Mouse (Mus musculus): ENCODE data around the gene Lrrk1. TPM values are rescaled to one million over a fixed set of nuclear protein-coding genes. Genes with fewer than 3 reads are reported as not detected.

Lrrk1 gene
- total and polyA plus RNA-seq, 3 experiments, result 5.0 to 16.9 (median 13.6) TPM

DNA sequence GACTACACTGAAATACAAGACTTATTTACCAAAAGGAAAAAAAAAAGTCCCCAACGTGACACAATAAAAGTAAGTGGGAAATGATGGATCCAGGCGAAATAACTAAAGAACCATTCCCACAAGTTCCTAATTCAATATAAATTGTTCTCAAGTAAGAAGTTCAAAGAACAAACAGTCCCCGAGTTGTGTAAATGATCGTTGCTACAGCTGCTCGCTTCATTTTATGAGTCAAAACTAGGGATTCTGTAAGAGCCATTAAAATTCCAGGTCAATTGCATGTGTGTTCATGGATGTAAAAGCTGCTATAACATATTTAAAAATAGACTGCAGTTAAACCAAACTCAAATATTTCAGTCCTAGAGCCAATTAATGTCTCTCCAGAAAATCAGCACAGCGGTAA is 70.0 kb downstream of the Lrrk1 start:
- no peak for DNase-seq (ENCODE audit: extremely low read depth)
- H3K4me1 ChIP-seq (ENCODE audit: control insufficient read depth in 1 of 2, insufficient read depth in 2 of 2), result no peaks in the 10 kb centered on the region
- H3K36me3 ChIP-seq (replicated peaks in 1 of 2; ENCODE audit: control insufficient read depth in 1 of 2, insufficient read depth in 1 of 2, low read length in 1 of 2), result peaks cover 8 to 34% of the 10 kb centered on the region in 2 experiments
- H3K27ac ChIP-seq (ENCODE audit: insufficient read depth, low read depth), result no peak overlapping the region
- H3K27me3 ChIP-seq (replicated peaks), result no peaks in the 10 kb centered on the region
- TF ChIP-seq CTCF (conservative IDR thresholded peaks at IDR 0.05 in 1 of 2, IDR thresholded peaks at IDR 0.05 in 1 of 2; ENCODE audit: low read depth in 2 of 2, low read length in 2 of 2), result no peak
- TF ChIP-seq USF1 (IDR thresholded peaks at IDR 0.05; ENCODE audit: low read depth, low read length), result no peak
- no peak for TF ChIP-seq TBP (conservative IDR thresholded peaks at IDR 0.05; ENCODE audit: low read depth, low read length)
- TF ChIP-seq MEF2A (IDR thresholded peaks at IDR 0.05; ENCODE audit: borderline replicate concordance, low read depth, low read length), result no peak
- no peak for TF ChIP-seq IRF4 (IDR thresholded peaks at IDR 0.05; ENCODE audit: low read depth, low read length)
- TF ChIP-seq ETS1 (conservative IDR thresholded peaks at IDR 0.05; ENCODE audit: low read depth, low read length), result no peak
- no peak for TF ChIP-seq POLR2AphosphoS2 (IDR thresholded peaks at IDR 0.05; ENCODE audit: low read depth, low read length)
- TF ChIP-seq ZC3H11A (IDR thresholded peaks at IDR 0.05; ENCODE audit: low read depth, low read length), result no peak
- TF ChIP-seq ZNF384 (IDR thresholded peaks at IDR 0.05; ENCODE audit: low read depth, low read length), result no peak
- TF ChIP-seq E2F4 (IDR thresholded peaks at IDR 0.05; ENCODE audit: insufficient replicate concordance, low read depth, low read length), result no peak
- TF ChIP-seq ZKSCAN1 (IDR thresholded peaks at IDR 0.05; ENCODE audit: borderline replicate concordance, low read depth, low read length), result no peak
- no peaks in the 10 kb centered on the region for H3K79me2 ChIP-seq (replicated peaks; ENCODE audit: control insufficient read depth, extremely low read depth, insufficient read depth, poor library complexity, severe bottlenecking)
- no peak overlapping the region for H3K9ac ChIP-seq (ENCODE audit: insufficient read depth, low read depth)
- no peak overlapping the region for H3K4me3 ChIP-seq (replicated peaks in 1 of 3; ENCODE audit: low read depth in 2 of 3, low read length in 2 of 3, poor library complexity in 1 of 3)
- dilution Hi-C loops (cut with MboI; ENCODE audit: extremely low pct_ligation_motif_present, extremely low pct_unique_long_range_greater_than_20kb, low sequenced_read_pairs), result no loop called here
- in situ Hi-C loops (cut with MboI; ENCODE audit: low pct_ligation_motif_present, low pct_unique_long_range_greater_than_20kb, low sequenced_read_pairs), result no loop called here
- peaks cover 2% of the 10 kb centered on the region for H3K9me3 ChIP-seq (replicated peaks; ENCODE audit: low read length)
- no peak overlapping the region for H3K4me2 ChIP-seq (ENCODE audit: insufficient read depth, low read depth, poor library complexity, severe bottlenecking)

DNA sequence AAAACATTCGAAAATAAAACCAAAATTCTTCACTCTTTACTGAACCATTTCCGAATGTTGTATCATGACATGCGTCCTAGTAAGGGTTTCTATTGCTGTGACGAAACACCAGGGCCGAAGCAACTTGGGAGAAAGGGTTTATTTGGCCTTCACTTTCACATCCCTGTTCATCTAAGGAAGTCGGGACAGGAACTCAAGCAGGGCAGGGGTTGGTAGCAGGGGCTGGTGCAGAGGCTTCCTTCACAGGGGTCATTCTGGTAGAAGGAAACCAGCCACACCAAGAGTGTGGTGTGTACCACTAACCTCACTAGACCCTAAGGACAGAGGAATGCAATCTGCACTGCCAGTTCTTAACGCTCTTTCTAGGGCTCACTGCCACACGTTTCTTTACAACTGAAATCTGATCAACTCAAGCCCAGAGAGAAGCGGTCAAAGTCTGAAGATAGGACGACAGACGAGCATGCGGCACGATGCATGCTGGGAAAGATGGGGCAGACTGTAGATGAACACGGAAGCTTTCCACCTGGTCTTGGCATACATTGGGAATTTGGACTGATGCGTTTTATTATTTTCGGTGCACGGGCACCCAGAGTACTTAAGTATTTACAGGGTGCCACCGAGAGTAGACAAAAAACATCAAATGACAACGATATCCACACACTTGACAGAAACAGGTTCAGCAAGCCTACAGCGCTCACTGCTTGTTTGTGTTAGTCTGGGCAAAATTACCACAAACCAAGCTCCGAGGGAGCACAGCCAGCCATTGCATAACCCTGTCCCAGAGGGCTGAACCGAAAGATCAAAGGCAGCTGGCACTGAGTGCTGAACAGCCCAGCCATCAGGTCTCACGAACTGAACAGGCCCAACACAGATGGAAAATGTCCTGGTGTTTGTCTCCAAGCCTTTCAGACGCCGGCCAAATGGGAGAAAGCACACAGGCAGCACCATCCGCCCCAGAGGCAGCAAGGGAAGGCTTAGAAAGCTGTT is 77.2 kb downstream of the Lrrk1 start:
- in situ Hi-C loops (cut with MboI; ENCODE audit: low pct_ligation_motif_present, low pct_unique_long_range_greater_than_20kb, low sequenced_read_pairs), result no loop called here
- TF ChIP-seq MAFK (IDR thresholded peaks at IDR 0.05; ENCODE audit: insufficient replicate concordance, low read length) (no peak), USF2 (conservative IDR thresholded peaks at IDR 0.05; ENCODE audit: low read depth, low read length) (no peak), GABPA (IDR thresholded peaks at IDR 0.05; ENCODE audit: insufficient replicate concordance, low read depth, low read length) (no peak)
- Histone ChIP-seq H3K27ac (ENCODE audit: insufficient read depth, low read depth) (no peak overlapping the region), H3K4me1 (ENCODE audit: control insufficient read depth in 1 of 2, insufficient read depth in 2 of 2) (peaks cover 0 to 6% of the 10 kb centered on the region in 2 experiments; a peak in 2 of 4 replicates), H3K4me3 (replicated peaks in 1 of 3; ENCODE audit: low read depth in 2 of 3, low read length in 2 of 3, poor library complexity in 1 of 3) (no peak overlapping the region), H3K27me3 (replicated peaks) (no peaks in the 10 kb centered on the region), H3K79me2 (replicated peaks; ENCODE audit: control insufficient read depth, extremely low read depth, insufficient read depth, poor library complexity, severe bottlenecking) (no peaks in the 10 kb centered on the region), H3K9me3 (replicated peaks; ENCODE audit: low read length) (peaks cover 2% of the 10 kb centered on the region), H3K36me3 (replicated peaks in 1 of 2; ENCODE audit: control insufficient read depth in 1 of 2, insufficient read depth in 1 of 2, low read length in 1 of 2) (peaks cover 12 to 52% of the 10 kb centered on the region in 2 experiments), H3K4me2 (ENCODE audit: insufficient read depth, low read depth, poor library complexity, severe bottlenecking) (no peak overlapping the region), H3K9ac (ENCODE audit: insufficient read depth, low read depth) (no peak overlapping the region)
- dilution Hi-C loops (cut with MboI; ENCODE audit: extremely low pct_ligation_motif_present, extremely low pct_unique_long_range_greater_than_20kb, low sequenced_read_pairs), result no loop called here
- no peak for DNase-seq (ENCODE audit: extremely low read depth)

Measured in CH12.LX (cell line).